Mouse (Mus musculus): ENCODE data around the gene Banf1.

GRCm38 (mm10) chr19:5402293-5402692 is 35.3 kb upstream of the Banf1 start, which contains the start of gene Tsga10ip:
- no peak for TF ChIP-seq FLI1 (IDR thresholded peaks at IDR 0.05; ENCODE audit: low read length)
- no peak for TF ChIP-seq GATA1 (IDR thresholded peaks at IDR 0.05; ENCODE audit: borderline replicate concordance, low read length)
